Mouse (Mus musculus): Measurements from ENCODE around the gene Suz12.
"Not testable (repeated sequence)": the region's sequence is repeated elsewhere in the genome, so short reads cannot be mapped to it uniquely, and the experiment has no call there.

Suz12 gene

DNA sequence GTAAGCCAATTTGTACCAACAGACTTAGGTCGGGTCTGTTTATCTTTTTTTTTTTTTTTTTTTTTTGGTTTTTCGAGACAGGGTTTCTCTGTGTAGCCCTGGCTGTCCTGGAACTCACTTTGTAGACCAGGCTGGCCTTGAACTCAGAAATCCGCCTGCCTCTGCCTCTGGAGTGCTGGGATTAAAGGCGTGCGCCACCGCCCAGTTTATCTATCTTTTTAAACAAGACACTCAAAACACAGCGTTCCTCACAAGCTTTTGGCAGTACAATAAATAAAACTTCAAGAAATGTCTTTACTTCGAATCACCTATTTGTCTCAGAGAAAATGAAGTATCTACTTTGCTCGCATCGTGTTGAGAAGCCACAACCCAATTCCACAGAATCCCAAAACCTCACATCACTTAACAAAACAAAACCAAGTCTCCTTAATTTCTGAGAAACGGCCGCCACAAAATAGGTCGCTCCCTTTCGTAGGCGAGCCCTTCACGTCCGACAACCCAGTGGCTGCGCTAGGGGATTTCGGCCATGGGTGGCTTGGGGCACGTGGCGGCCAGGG, 793 bp upstream of the Suz12 start:
- DNase-seq (ENCODE audit: low spot score in 2 of 2), result peak in 1 of 2 experiments; percentile 32

DNA sequence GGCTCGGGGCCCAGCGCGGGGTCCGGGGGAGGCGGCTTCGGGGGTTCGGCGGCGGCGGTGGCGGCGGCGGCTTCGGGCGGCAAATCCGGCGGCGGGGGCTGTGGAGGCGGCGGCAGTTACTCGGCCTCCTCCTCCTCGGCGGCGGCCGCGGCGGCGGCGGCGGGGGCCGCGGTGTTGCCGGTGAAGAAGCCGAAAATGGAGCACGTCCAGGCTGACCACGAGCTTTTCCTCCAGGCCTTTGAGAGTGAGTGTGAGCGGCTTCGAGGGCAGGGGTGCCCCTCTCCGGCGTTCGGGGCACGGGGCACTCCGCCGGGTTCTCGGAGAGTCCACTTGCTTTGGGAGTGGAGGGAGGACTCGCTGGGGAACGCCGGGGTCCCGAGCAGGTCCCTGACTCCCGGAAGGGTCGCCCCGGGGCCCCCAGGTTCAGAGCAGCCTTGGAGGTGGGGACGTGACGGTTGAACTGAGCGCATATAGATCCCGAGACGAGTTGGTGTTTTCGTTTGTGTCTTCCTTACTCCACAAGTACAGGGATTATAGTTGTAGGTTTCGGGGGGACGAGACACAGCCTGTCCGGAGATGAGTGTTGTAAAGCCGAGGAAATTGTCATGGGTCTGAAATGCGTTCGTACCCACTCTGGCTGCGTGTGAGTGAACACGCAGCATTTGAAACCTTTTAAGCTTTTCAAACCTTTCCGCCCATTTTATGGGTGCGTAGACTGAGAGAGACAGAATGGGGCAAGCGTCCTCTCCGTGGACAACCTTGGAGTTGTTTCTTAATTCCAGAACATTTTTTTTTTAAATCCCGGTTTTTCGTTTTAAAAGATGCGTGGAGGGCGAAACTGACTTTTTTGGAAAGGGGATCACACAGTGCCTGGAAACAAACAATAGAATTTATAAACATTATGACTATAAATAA, 707 bp downstream of the Suz12 start:
- peak; percentile 27 to 72 for DNase-seq (ENCODE audit: low spot score in 2 of 2)

DNA sequence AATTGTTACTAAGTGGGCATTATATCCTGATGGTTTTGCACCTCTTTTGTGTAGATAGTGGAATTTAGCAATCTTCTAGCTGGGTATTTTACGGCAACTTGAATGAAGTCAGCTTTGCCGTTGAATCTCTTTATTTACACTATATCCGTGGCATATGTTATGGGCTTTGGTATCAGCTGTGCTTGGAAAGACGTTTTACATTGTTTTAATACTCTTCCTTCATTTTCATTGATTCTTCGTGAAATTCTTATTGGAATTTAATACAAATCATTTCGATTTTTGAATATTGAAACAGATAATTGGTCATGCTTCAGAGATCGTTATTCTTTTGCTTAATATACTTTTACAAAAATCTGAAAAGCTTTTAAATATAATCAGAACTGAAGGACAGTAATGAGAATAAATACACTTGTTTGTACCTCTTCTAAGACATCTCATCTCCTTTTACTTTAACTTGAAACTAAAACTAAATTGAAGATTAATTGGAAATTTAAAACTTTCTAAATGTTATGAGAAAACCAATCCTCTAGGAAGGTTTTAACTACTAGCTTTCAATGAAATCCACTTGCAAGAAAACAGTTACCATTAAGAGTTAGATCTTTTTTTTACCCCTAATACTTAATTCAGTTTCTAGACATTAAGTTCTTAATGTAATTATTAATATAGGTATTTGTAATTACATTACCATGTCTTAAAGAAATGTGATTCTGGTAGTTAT, 1.5 kb downstream of the Suz12 start:
- DNase-seq (ENCODE audit: low spot score in 2 of 2), result no peak

DNA sequence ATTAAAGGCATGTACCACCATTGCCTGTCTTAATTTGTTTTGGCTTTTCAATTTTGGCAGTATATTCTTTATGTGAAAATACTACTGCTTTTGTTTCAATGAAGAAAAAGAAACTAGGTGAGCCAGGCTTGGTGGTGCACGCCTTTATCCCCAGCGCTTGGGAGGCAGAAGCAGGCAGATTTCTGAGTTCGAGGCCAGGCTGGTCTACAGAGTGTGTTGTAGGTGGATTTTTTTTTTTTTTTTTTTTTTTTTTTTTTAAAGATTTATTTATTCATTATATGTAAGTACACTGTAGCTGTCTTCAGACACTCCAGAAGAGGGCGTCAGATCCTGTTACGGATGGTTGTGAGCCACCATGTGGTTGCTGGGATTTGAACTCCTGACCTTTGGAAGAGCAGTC, 23.6 kb downstream of the Suz12 start:
- DNase-seq (ENCODE audit: low spot score in 2 of 2), result not testable (repeated sequence)

DNA sequence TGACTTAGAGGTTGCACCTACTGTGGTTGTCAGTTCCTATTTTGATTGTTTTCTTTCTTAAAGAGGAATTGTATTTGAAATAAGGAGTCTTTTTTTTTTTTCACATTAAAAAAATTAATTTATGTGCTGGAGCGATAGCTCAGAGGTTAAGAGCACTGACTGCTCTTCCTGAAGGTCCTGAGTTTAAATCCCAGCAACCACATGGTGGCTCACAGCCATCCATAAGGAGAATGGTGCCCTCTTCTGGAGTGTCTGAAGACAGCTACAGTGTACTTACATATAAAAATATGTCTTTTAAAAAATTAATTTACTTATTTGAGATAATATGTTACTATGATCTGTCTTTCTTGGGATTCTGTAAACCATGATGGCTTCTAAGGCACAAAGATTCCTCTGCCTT, 26.9 kb downstream of the Suz12 start:
- DNase-seq (ENCODE audit: low spot score in 2 of 2), result no peak

DNA sequence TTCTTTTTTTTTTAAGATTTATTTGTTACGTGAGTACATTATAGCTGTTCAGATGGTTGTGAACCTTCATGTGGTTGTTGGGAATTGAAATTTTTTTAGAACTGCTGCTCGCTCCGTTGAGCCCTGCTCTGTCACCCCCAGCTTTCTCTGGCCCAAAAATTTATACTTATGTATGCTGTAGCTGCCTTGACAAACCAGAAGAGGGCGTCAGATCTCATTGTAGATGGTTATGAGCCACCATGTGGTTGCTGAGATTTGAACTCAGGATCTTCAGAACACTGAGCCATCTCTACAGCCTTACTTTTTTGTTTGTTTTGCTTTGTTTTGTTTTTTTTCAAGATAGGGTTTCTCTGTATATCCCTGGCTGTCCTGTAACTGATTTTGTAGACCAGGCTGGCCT, 28.4 kb downstream of the Suz12 start:
- no peak for DNase-seq (ENCODE audit: low spot score in 2 of 2)

DNA sequence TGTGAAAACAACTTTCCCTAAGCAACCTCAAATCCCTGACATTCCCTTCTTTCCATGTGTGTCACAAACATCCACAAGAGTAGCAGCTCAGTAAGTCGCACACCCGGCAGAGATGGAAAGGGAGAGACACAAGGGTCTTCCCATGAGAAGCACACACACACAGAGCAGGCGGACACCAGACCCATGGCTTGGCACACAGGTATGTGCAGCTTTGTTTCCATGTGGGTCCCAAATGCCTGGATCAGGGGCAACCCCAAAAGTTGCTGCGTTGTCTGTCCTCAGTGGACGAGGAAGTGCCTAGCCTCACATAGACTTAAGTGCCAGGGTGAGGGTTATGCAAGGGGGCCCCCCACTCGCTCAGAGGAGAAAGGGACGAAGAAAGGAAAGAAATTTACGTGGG, 44.6 kb downstream of the Suz12 start:
- no peak for DNase-seq (ENCODE audit: low spot score in 2 of 2)

DNA sequence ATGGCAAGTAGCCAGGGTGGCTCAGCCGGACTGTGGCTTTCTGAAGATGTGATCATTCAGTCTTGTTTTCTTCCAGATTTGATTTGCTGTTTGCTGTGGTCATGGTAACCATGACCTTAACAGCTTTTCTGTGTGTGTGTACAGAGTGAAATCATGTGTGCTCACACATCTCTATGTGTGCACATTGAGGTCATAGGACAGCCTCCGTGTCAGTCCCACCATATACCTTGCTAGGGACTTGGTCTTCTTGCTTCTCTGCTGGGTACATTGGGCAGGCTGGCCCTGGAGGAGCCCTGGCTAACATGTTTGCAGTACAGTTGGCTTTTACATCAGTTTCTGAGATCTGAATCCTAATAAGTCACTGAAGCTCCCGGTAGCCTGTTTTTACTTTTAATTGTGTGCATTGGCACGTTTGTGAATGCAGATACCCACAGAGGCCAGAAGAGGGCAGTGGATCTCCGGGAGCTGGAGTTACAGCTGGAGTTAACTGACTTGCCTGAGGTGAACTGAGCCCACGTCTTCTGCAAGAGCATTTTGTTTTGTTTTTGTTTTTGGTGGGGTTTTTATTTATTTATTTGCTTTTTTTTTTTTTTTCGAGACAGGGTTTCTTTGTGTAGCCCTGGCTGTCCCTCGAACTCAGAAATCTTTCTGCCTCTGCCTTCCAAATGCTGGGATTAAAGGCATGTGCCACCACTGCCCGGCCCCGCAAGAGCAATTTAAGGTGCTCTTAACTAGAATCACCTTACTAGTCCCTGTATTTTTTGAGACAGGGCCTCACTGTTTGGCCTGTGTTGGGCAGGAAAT, 49.9 kb downstream of the Suz12 start:
- peak; percentile 26 to 64 for DNase-seq (ENCODE audit: low spot score in 2 of 2)

DNA sequence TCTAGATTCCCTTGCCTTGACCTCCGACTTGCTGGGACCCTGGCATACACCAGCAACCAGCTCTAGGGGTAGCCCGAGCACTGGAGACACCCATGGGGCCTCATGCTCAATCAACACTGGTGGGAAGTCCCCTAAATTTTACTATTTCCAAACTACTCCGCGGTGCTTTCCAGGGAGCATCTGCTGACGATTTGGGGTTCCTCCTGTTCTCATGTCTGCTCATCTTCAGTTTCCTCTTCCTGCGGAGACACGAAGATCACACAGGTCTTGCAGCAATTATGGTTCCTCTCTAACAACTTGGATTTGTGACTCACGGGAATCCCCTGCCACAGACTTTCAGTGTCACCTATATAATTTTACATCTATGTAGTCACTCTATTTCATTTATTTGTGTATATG, 50.5 kb downstream of the Suz12 start:
- no peak for DNase-seq (ENCODE audit: low spot score in 2 of 2)

DNA sequence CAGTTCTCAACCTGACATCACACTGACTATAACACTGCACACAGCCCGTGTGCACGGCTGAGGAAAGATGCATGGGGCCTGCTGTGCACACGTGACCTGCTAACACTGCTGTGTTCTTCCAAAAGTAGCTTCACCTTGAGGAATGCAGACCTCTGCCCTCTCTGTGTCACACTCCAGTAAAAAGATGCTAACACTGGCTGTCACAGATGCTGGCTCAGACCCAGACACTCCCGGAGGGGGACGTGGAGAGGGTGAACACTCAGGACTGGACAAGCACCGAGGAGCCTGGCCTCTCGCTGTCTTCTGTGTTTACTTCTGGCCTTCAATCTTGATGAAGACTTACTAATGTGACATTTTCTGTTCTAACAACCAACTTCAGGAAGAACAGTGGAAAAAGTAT, 54.0 kb downstream of the Suz12 start:
- no peak for DNase-seq (ENCODE audit: low spot score in 2 of 2)

DNA sequence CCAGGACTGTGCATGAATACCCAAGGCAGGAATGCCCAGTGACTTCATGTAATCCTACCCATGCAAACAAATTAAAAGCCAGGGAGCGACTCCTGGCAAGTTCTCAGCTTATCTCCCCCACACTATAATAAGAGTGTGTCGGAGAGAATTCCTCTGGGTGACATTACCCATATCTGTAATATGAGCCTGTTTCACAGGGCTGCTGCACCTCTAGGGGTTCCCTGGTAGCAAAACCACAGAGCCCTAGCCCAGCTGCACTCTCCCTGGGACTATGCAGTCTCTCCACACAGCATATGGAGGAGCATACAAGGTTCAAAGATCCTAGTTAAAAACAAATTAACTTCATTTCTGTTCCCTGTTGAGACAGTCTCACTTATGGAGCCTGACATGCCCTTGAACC, 57.2 kb downstream of the Suz12 start:
- DNase-seq (ENCODE audit: low spot score in 2 of 2), result no peak

DNA sequence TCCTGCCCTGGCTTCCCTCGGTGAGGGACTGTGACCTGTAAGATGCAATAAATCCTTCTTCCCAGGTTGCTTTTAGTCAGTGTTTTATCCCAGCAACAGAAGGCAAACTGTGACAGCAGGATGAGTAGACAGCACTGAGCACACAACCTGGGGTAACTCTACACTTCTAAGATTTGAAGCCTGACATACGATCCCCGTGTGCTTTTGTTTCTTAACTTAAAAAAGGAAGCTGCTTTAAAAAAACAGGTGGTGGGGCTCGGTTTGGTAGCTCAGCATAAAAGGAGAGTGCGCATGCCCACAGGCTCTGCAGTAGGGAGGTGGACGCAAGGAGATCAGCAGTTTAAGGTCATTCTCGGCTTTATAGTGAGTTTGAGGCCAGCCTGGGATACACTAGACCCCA, 59.5 kb downstream of the Suz12 start:
- DNase-seq (ENCODE audit: low spot score in 2 of 2), result no peak

DNA sequence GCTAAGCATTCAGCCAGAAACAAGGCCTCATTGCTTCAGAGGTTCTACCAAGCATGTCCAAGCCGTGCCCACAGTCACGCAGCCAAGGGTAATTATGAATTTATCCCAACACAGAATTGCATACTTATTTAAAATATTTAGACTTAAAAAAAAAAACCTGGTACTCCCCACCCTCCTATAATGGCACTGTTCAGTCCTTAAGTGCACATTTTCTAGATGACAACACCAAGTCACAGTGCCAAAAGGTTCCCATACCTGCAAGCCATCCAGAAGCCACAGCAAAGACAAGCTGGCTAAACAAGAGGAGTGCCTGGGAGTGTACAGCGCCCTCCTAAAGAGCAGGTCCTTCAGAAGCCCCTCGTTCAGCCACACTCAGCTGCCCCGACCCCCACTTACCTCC, 60.3 kb downstream of the Suz12 start:
- DNase-seq (ENCODE audit: low spot score in 2 of 2), result no peak

DNA sequence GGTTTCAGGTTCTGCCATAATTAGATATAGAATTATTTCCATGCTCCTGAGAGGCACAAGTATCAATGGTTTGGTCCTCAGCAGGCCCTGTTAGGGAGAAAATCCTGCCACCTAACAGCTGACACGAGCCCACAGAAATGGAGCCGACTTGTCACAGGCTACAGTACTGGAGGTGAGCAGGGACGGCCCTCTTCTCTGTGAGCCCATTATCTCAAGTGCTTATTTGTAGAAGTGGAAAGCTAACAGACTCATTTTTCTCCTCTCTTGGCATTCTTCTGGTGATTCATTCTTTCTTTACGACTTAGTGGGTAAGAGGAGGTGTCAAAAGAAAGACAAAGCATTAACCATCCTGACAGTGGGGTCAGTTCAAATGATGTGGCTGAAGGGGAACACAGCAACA, 61.8 kb downstream of the Suz12 start:
- DNase-seq (ENCODE audit: low spot score in 2 of 2), result no peak

DNA sequence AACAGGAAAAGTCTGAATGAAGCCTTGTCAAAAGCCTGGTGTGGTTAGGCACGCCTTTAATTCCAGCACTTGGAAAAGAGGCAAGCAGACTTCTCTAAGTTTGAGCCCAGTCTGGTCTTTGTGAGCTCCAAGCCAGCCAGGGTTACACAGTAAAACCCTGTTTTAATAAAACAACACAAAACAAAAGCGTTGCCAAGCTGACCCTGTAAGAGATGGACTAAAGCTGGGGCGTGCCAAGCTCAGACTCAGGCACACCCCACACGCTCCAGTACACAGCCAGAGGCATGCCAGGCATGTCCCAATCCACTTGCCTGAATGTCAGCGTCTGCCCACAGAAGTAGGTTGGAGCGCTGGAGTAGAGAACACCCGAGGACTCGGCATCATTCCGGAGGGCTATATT, 63.2 kb downstream of the Suz12 start:
- DNase-seq (ENCODE audit: low spot score in 2 of 2), result no peak

DNA sequence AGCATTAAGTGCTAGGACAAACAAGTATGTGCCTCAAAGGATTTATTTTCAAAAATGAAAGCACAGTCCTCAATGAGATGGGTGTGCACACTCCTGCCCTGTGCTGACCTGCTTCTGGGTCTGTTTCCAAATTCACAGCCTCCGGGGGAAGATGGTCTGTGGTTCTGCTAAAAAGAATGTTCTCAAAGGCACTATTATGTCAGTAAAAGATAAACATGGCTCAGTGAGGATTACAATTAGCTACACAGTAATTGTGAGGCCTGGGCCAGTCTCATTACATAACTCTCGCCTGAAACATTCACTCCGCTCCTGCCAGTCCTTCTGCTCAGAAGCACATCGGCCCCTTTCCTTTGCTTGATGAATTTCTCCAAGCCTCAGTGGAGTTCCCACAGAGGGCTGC, 69.3 kb downstream of the Suz12 start:
- no peak for DNase-seq (ENCODE audit: low spot score in 2 of 2)

DNA sequence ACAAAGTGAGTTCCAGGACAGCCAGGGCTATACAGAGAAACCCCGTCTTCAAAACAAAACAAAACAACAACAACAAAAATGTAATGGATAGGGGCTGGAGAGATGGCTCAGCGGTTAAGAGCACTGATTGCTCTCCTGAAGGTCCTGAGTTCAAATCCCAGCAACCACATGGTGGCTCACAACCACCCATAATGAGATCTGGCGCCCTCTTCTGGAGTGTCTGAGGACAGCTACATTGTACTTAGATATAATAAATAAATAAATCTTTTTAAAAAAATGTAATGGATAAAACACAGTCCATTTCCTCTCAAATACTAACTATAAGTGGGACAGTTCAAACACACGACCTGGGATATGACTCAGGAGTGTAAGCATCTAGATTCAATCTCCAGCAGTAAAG, 73.5 kb downstream of the Suz12 start:
- peak in 1 of 2 experiments; percentile 51 for DNase-seq (ENCODE audit: low spot score in 2 of 2)

DNA sequence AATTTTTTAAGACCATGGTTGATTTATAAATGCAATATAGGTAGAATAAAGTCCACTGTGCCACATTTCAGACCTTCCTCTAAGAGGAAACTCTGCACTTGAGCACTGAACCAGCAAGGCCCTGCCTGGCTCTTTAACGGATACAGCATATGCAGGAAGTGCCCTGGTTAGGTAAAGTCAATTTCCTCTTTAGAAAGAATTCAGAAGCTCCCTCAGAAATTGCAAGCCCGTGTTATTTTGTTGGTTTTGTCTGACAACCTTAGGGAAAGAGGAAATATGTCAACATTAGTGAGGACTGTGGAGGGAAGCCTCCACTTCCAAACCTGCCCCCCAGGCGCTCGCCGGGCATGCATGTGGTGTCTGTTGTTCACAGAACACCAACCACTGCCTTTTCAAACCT, 74.7 kb downstream of the Suz12 start:
- DNase-seq (ENCODE audit: low spot score in 2 of 2), result peak in 1 of 2 experiments; percentile 37

DNA sequence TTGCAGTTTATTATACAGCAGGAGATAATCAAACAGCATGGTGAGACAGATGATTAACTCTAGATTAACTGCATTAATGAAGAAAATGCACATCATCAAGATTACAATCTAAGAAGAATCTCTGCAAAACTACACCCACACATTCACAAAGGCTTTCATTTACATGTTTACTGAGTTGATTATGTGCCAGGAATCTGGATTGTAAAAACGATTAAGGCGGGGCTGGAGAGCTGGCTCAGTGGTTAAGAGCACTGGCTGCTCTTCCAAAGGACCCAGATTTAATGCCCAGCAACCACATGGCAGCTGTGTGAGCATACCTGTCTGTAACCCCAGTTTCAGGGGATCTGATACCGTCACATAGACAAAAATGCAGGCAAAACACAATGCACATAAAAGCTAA, 76.9 kb downstream of the Suz12 start:
- DNase-seq (ENCODE audit: low spot score in 2 of 2), result no peak

DNA sequence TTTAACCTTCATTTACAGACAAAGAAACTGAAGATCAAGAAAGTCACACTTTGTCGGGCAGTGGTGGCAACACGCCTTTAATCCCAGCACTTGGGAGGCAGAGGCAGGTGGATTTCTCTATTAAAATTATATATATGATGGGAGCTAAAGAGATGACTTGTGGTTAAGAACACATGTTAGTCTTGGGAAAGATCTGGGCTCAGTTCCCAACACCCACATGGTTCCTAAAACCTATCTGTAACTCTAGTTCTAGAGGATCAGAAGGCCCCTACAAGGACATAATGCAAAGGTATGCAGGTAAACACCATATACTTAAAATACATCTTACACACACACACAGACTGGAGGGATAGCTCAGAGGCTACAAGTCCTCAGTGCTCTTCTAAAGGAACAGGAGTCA, 78.1 kb downstream of the Suz12 start:
- DNase-seq (ENCODE audit: low spot score in 2 of 2), result no peak

DNA sequence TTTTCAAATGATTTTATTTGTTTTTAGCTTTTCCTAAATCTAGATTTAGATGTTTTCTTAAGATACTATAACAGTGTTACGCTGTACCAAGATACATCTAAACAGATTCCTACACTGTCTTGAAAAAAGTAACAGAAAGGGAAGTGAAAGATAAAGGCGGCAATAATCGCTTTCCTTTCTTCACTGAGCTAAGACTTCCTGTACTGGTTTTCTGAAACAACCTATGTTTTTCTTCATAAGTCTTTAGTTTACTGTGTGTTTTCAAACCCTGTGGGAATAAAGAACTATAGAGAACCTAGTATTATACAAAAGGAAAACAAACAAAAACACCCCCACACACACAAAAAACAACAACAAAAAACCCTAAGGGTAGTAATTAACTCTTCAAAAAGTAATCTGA, 79.5 kb downstream of the Suz12 start:
- no peak for DNase-seq (ENCODE audit: low spot score in 2 of 2)
